Mouse (Mus musculus): ENCODE measurements around the gene Jazf1.
A peak's percentile ranks its signal among the peaks of the same experiment; 100 is the strongest.

Gene Jazf1

DNA sequence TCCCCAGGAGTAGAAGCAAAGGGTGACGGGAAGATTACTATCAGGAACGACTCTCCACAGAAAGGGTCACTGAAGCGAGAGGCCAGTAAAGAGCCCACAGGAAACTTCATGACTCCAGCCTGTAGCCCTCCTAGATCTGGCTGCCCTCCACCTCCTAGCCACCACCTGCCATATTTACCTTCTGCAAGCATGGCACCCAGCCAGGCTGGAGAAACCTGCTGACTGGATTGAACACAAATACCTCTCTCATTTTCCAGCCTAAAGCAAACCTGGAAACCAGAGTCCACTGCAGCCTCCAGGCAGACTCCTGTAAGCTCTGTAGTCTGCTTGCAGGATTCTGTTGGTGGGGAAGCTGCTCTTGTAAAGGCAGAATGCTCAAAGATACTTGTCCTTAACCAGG is 62.4 kb downstream of the Jazf1 start:
- DNase-seq: no peak

DNA sequence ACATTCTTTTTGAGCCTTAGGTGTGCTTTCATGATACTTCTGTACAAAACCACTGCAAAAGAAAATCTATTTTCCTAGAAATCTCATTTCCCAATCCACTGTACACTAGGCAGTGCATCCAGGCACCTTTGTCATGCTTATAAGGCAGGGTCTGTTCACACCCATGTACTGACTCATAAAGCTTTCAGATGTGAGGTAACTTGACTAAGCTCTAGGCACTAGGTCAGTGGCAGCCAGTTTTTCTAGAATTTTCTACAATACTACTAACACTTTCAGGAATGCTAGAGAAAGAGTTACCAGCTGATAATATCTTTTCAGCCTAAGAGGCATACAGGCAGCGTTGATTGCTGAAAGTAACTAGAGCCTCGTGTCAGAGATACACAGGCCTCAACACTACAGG is 62.9 kb downstream of the Jazf1 start:
- no peak for DNase-seq

DNA sequence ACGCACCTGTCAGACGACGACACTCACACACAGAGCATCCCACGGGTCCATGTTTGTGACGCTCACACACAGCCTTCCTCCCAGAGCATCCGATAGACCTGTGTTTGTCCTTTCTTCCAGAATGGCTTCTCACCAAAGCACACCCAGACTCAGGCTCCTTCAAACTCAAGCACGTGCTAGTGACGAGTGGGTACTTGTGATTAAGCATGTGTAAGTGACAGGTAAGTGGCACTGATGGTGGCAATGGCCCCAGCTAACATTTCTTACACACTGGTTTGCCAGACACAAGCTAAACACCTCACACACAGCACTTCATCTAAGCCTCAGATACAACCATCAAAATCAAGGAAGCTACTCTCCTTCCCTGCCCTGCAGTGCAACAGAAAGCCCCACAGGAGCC is 77.6 kb downstream of the Jazf1 start:
- no peak for DNase-seq

DNA sequence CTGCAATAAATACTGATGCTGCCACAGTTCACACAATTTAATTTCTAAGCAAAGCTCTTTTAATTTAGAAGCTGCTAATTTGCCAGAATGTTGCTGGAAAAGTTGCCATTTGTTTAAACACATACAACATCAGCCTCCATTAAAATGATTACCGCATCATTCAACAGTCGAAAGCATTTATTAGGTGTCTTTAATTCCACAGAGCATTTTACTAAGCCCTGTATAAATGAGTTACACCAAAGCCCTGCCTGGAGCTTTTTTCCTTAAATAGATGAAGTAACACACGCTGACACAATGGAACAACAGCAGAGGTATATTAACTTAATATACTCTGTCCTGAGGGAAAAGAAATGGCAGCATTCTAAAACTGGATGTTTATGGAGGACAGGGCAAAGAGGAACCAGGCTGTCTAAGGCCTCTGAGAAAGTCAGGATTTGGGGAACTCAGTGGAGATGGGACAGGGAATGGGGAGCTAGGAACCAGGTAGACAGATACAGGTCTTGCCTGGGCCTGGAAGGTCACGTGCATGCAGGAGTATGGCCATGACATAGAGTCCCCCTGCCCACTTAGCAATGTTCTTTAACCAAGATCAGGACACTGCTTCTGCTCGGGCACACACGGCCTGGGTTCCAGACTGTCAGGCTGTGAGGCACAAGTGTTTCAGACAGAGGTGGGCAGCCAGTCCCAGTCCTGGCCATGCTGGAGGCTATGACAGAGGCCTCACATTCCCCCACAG is 80.4 kb downstream of the Jazf1 start:
- DNase-seq: no peak

DNA sequence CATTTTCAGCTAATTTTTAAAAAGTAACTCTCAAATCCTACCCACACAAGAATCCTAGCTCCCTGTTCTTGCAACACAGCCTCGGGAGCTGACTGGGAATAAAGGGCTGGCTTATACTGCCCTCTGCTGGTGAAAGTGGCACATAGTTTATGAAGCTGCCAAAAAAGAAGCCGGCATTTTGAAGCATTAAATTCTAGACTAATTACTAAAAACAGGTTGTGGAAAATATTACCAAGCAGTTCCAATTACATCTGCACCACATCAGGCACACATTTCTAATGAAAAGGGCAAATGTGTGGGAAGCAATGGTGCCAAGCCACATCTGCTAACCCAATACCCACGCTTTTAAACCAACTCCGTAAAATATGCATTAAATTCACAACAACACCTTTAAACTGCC is 81.0 kb downstream of the Jazf1 start:
- DNase-seq: peak; percentile 46

DNA sequence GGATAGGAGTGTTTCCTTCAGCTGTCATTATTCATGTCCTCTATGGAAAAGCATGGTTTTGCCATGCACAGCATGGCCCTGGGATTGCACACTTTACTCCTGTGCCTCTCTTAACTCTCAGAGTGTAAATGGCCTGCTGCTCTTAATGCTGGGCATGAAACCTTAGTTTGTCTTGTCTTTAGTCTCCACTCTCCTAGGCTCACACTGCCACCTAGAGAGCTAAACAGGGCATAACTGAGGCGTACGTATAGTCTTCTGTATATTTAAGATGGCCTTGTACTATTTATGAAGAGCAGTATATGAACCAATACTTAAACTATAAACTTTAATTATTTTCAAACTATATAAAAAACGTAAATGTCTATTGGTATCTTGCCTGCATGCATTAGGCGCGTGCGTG is 86.3 kb downstream of the Jazf1 start:
- DNase-seq: peak; percentile 48

DNA sequence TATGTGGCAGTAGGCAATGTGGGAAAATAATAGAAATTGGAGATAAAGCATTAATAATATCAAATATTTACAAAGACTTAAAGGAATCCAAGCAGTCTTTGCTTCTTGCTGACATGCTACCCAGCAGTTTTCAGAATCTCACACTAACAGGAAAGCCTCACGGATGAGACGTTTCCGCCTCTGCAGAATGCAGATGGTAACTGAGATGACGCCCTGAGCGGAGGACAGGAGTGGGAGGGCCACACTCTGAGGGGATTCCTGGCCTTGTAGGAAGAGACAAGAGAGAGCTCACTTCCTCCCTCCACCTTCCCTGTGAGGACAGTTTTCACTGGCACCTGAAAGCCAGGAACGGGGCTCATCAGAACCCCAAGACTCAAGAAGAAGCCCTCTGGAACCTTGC is 88.9 kb downstream of the Jazf1 start:
- no peak for DNase-seq

DNA sequence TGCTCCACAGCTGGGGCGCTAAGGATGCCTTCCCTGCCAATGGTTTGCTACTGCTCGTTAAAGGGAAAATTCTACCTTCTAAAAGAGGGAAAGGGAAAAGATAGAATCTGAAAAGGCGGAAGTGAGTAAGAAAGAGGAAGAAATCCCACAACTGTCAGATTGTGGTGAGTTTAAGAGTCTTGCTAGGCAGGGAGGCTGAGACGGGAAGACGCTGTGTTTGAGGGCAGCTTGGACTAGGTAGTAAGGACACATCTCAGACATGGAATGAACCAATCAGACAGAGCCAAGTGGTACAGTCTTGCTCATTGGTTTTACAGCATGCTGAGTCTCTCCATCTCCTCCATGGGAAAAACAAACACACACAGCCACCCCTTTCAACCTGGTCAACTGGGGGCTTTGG is 95.1 kb downstream of the Jazf1 start:
- DNase-seq: no peak

DNA sequence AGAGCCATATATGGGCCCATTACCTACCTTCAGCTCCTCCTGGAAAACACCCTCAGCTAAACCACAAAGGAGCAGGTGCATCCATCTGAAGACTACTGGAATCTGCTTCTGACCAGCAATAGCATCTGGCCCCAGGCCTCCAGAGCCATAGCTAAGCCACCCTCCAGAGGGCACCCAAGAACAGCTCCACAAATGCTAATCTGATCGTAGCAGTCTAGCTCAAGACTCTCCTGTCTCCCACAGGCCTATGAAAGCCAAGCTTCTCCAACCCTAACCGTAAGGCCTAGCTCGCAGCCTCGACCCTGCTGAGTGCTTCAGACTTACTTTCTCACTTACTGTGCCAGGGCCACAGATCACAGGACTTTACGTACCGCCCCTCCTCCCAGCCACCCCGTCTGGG is 96.3 kb downstream of the Jazf1 start:
- DNase-seq: peak; percentile 51

DNA sequence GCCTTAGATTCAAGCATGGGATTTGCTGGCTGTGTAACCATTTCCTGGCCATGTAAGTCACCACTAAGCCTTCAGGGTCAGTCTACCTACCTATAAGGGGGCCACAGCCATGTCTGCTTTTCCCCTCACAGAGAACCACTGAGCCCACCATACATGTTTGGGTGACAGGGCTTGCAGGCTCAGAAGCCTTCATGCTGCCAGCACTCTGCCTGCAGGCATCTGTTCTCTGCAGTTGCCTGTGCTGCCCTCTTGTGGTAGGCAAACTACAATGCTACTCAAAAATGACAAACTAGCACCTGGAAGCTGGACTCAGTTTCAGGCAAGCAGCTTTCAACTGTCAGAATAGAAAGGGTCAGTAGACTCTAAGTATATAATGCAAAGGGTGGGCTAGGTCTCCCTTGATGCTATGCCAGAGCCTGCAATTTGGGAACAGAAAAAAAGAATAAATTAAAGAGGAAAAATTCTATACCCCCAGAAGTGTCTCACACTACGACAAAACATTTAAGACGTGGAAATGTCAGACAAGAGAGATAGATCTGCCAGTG is 98.6 kb downstream of the Jazf1 start:
- DNase-seq: peak; percentile 88

DNA sequence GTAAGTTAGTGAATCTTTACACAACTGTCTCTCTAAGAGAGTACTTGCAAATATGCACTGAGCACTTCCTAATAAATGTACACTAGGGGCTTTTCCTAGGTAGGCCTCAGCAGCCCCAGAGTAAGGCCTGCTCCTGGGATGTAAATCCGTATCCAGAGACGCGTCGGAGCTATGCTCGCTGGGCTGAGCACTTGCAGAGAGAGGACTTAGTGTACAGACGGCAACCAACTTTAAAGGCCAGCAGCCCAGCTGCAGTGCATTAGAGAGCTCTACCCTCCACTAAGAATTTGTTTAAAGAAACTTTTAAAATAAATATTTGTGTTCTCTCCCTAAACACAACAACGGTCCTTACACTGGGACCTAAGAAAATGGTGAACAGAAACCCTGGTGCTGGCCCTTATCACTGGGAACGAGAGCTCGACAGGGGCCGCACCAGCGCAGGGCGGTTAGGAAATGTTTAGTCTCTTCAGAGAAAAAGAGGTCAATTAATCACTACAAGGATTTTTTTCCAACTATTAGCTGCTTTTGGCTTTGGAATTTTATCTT is 100.0 kb downstream of the Jazf1 start:
- DNase-seq: no peak

DNA sequence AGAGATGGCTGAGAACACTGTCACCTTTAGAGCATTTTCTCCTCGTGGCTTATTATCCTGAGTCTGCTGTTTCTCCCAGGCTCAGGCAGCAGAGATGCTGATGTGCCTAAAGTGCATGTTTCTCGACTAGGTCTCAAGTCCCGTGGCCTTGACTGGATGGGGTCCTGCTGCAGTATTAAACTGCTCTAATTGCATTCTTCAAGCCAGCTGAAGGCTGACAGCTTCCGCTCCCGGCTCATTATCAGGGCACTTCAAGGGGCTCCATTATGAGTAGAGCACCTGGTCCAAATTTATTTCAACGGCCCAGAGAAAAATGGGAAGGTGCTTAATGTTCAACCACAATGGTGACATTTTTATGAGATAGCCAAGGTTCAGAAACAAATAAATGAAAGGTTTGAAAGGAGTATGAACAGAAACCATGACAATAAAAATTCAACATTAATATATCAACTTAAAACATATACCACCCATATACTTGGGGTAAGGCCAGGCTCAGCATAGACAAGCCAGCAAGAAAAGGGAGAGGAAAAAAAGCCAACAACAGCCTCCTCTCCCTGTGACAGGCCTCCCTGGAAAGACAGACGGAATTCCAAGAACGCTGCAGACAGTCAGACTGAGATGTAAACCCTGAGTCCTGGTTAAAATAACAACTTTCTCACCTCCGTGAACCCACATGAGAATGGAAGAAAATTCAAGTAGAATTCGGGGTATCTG is 100.7 kb downstream of the Jazf1 start:
- DNase-seq: no peak

DNA sequence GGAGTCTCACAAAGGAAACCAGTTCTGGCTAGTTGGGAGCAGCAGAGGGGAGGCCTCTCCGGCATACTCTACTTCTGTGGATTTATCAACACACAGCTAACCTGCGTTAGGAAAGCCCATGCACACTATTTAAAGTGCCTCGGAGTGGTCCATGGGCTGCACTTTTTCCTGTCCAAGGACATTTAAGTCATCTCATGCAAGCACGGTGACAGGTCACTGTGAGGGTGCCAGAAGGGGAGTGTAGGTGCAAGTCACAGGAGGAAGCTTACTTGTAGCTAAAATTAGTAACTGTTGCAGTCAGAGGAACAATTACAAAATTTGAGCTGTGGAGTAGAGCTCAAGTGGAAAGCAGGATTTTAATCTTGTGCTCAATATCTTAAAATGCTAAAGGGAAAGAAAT is 102.4 kb downstream of the Jazf1 start:
- no peak for DNase-seq

DNA sequence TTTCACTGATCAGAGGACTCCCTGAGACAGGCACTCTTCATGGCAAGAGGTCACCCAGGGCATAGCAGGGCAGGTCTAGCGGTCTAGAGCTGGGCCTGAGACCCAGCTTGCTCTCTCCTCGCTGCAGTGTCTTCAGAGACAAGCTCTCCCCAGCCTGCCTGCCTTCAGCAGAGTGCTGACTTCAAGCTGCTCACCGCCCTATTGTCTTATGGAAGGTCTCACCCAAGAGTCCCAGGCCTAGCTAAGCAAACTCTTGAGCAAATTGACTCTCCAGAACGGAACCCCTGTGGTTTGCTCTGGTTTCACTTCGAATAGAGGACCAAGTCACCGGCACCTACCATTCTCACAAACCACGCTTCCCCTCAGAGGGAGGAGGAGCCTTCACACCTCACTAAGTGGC is 103.1 kb downstream of the Jazf1 start:
- DNase-seq: peak; percentile 37

DNA sequence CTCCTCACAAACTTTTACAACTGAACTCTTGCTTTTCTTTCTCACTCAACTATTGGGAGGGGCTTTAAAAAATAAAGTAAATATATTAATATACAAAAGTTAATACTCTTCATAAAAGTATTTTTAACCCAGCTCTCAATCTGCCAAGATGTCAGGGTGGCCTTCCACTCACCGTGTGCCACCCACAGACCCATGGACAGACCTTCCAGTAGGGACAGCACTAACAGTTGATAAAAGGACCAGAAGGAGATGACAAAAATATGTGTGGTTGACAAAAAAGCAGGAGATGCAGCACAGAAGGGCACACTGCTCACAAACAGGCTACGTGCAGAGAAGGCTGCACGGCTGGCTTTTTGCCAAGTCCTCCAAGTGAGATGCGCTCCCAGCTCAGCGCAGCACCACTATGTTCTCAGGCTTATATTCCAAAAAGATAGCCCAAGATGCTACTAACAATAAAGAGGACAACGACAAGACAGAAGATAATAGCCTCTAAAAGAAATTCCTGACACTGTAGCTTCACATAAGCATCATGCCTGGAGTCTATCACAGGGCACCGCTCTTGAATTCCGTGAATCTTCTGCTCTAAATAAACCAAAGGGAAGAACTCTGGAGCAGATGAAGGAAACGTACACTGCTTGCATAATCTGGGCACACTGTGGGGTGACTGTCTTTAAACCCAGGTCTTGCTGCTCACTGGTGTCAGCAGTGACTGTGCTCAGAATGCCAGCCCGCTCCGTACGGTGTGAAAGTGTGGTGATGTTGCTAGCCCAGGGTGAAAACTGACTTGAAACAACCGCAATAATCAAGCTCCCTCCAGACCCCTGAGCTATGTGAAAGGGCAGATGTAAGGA is 104.4 kb downstream of the Jazf1 start:
- DNase-seq: no peak

DNA sequence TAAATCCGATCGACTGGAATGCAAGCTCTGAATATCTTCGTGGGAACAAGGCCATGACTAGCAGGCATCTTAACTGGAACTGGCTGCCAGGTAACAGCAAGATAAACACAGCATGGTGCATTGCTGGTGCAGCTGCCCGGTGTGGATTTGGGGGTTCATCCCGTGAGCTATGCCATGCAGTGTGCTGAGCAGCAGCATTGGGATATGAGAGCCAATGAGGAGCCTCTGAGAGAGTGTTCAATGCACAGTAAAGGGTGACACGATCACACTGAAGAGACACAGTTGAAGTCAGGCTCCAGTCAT is 105.0 kb downstream of the Jazf1 start:
- no peak for DNase-seq

DNA sequence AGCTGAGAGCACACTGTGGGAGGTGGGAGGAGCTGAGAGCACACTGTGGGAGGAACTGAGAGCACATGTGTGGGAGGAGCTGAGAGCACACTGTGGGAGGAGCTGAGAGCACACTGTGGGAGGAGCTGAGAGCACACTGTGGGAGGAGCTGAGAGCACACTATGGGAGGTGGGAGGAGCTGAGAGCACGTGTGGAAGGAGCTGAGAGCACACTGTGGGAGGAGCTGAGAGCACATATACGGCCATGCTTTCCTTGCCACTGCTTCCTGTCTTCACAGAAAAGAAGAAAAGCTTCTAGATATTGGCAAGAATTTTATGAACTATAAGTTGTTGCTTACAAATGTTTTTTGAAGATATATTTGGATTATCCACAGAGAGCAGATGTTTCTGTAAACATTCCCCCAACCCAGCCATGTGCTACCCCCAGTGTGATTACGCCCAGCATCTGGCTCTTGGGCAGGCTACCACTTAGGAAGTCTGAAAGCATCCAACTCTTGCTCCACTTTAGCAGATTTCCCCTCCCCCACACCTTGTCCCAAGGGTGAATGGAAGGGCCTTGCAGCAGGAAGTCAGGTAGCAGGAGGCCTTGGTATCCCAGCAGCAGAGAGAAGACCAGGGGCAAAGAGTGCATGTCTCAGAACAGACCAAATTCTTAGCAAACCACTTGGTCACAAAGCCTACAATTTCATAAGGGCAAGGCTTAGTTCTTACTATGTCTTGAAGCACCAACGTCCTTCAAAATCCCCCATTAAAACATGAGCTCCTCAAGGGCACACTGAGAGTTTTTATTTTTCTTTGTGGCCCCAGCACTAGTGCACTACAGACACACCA is 105.6 kb downstream of the Jazf1 start:
- DNase-seq: no peak

DNA sequence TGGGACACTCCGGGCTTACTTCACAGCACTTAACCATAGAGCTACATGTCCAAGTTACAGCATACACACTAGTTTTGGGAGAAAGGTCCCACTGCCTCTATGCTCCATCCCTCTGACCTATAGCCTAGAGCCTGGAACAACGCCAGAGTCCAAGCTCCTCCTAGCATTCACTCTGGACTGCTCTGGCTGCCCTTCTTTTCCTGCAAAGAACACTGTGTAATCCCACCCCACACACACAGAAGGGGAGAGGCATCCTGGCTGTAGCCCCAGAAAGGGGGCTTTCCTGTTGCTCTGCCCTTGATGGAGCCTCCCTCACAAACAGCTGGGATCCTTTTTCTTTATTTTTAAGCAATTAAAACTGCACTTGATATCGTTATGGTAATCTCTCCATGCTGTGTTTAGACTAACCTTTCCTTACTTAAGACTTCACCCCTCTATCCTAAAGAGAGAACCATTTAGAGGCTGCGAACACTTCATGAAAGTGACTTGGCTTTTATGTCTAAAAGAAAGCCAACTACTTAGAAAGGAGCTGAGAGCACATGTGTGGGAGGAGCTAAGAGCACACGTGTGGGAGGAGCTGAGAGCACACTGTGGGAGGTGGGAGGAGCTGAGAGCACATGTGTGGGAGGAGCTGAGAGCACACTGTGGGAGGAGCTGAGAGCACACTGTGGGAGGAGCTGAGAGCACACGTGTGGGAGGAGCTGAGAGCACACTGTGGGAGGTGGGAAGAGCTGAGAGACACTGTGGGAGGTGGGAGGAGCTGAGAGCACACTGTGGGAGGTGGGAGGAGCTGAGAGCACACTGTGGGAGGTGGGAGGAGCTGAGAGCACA is 106.6 kb downstream of the Jazf1 start:
- no peak for DNase-seq

DNA sequence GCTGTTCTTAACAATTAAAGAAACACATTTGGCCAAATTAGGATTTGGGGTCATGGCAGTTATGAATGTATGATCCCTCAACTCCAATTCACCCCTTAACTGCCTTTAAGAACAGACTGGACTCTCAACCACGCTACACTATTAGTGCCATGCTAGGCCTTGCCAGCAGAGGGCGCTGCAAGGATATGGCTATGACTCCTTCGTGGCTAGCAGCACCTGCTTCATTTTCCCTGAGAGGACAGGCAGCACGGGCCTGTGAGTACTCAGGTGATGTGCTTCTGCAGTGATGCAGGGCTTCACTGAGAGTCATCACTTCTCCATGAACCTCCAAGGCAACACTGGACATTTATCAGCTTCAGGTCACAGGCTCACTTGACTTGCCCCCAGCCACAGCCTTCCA is 110.7 kb downstream of the Jazf1 start:
- peak; percentile 89 for DNase-seq

DNA sequence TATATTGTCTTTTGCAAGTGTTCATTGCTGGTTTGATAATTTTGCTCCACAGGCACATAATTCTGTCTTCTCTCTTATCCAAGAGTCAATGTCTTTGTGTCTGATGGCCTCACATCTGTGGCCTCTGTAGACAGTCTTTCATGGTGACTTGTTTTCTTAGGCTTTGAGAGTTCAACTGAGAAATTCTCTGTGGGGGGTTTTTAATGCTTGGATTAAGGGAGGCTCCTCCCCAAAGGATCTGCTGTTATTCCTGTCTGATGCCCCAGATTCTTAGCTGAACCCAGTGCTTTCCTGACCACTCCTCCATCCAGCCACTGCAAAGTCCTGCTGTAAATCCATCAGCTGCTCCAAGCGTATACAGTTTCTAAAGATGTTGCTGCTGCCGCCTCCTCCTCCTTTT is 112.3 kb downstream of the Jazf1 start:
- no peak for DNase-seq

DNA sequence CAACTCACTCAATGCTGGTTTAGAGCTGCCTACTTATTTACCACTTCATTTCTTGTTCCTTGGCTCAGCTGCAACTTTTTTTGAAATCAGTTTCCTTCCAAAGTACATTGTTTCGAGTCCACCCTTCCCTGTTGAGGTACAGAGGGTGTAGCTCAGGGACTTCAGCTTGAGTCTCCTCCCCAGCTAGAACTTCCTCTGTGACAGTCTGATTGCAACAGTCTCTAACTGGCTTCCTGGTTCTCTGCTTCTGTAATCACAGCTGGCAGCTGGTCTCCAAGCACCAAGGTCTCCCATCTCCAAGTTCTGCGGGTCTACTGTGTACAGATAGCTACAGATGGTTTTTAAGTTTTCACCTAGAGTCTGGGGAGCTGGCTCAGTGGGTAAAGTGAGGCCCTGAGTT is 113.1 kb downstream of the Jazf1 start:
- peak; percentile 37 for DNase-seq

DNA sequence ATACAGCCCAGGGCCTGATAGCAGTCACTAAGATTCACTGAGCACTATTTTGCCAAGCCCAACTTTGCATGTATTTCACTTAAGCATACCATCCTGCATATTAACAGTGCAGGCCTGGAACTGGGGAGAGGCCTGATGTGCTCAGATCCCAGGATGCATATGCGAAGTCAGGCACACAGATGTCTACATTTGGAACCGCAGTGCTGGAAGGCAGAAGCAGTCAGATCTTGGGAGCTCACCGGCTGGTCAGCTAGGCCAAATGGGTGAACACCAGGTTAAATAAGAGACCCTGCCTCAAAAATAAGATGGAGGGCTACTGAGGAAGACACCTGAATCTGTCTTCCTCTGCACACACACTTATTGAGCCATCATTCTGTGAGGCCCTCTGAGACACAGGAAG is 113.6 kb downstream of the Jazf1 start:
- no peak for DNase-seq
